Mouse (Mus musculus) embryonic stem cell, embryonic (primary cell): ENCODE data around the gene Cox11.

Experiments used
- CTCF ChIA-PET, 4 experiments: fragments of 300-600 bp in 2 of 4; fragments of 350-600 bp in 2 of 4; sonication (Branson Sonifier 250); formaldehyde crosslinking; loops; one replicate each; lab custom pipeline; 2022; ENCODE audit warnings: inconsistent platforms in 2 of 4; lab: Charles Lee
- POLR2A ChIA-PET, 4 experiments: fragments of 300-600 bp in 2 of 4; fragments of 350-600 bp in 2 of 4; sonication (Branson Sonifier 250); formaldehyde crosslinking; loops; one replicate each; lab custom pipeline; 2022; ENCODE audit warnings: antibody characterized with exemption in 4 of 4, inconsistent platforms in 1 of 4; lab: Charles Lee

Gene Cox11

GRCm38 (mm10) chr11:90637440-90638311, at the start of gene Cox11, which contains the start of gene Stxbp4:
TSS of gene Cox11 (plus strand) at chr11:90638173.
TSS of gene Stxbp4 (minus strand) at chr11:90638084.
- POLR2A ChIA-PET = interaction anchor here in 2 of 4 experiments (0.7 to 3.8 kb wide), 7 partner anchors 9 to 388 kb away, joined by 3 to 30 read pairs (median 3); partner anchors contain the start of gene Mmd (in 1 of the 2)
- CTCF ChIA-PET = interaction anchor here in 1 of 4 experiments (0.9 kb wide), 1 partner anchor 467 kb away, joined by 3 read pairs; no protein-coding TSS in a partner anchor

DNA sequence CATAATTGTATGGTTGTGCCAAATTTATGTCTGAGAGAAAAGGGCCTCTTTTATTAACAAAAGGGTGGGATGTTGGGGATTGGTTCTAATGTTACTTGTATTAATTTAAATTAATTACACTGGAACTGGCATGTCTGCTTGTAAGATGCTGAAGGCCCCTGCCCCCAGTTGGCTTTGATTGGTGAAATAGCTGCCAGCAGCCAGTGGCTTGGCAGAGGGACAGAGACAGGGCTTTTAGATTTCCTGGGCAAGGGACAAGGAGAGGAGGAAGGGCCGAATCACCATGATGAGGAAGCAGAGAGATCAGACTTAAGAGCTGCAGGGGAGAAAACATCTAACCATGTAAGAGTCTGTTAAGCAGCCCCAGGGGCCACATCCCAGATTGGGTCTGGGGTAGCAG, 47.0 kb upstream of the Cox11 start:
- POLR2A ChIA-PET = no interaction called here
- CTCF ChIA-PET = no interaction called here

DNA sequence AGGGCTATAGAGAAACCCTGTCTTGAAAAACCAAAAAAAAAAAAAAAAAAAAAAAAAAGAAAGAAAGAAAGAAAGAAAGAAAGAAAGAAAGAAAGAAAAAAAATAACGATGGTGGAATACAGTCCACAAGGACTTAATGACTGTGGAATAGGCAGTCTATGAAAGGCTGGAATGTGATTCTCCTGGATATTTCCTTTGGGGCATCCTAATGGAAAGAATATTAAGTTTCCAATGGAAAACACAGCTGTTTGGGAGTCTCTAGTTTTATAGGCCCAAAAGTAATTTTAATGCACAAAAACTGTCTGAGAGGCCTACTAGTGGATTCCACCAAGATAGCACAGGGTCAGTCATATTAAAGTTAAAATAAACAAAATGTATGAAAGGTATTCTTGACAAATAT, 42.1 kb upstream of the Cox11 start:
- ChIA-PET POLR2A (no interaction called here), CTCF (no interaction called here)

- ChIA-PET POLR2A (no interaction called here), CTCF (no interaction called here)
Measured at GRCm38 (mm10) chr11:90603066-90603465, 34.9 kb upstream of the Cox11 start.

GRCm38 (mm10) chr11:90612118-90612517, 25.9 kb upstream of the Cox11 start:
- CTCF ChIA-PET = interaction anchor here in 2 of 4 experiments (0.6 kb wide), 2 partner anchors 64 to 294 kb away, joined by 3 to 7 read pairs; no protein-coding TSS in a partner anchor
- POLR2A ChIA-PET = no interaction called here

- ChIA-PET POLR2A (interaction anchor here in 2 of 4 experiments (0.6 to 0.7 kb wide), 2 partner anchors 223 to 432 kb away, joined by 3 to 4 read pairs; no protein-coding TSS in a partner anchor), CTCF (interaction anchor here in 2 of 4 experiments (1.5 to 1.6 kb wide), 2 partner anchors 308 to 431 kb away, joined by 3 read pairs; no protein-coding TSS in a partner anchor)
Measured at GRCm38 (mm10) chr11:90614743-90615142, 23.2 kb upstream of the Cox11 start.

GRCm38 (mm10) chr11:90616431-90616830, 21.5 kb upstream of the Cox11 start:
- POLR2A ChIA-PET = no interaction called here
- CTCF ChIA-PET = interaction anchor here (0.5 to 1.6 kb wide), 9 partner anchors 37 to 433 kb away, joined by 3 to 11 read pairs (median 3); no protein-coding TSS in a partner anchor

DNA sequence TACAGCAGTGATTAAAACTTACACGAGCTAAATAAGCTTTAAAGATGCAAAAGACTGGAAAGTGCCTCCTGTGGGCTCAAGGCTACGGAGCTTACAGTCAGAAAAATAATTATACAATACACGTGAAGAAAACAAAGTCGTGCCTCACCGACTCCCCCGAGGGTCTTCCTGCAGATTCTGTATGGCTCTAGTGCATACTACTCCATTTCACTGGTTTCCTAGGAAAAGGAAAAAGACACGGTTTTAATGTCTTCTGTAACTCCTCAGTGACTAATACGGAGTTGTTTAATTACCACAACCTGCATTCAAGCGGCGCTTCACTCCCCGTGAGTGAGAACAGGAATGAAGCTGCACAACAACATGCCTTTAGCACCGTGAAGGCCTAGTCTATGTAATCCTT, 15.9 kb upstream of the Cox11 start:
- CTCF ChIA-PET = no interaction called here
- POLR2A ChIA-PET = no interaction called here

DNA sequence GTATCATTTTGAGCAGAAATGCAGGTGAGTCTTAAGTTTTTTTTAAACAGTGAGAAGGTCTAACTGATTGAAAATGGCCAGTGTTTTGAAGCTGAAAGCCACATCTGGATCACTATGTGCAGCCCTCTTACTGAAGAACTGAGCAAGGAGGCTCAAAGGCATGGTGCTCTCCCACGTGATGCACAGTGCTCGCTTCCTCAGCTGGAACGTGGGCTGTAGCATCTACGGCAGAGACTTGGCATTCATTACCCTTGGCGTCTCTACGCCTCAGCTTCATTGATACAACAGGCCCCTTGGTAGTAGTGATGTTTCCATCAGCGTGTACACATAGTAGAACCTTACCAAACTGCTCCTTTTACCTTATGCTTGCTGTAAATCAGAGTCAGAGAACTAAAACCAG, 15.5 kb upstream of the Cox11 start:
- CTCF ChIA-PET = interaction anchor here in 1 of 4 experiments (1.9 kb wide), 1 partner anchor 316 kb away, joined by 5 read pairs; no protein-coding TSS in a partner anchor
- POLR2A ChIA-PET = no interaction called here

- POLR2A ChIA-PET = interaction anchor here in 1 of 4 experiments (1.0 kb wide), 1 partner anchor 206 kb away, joined by 3 read pairs; no protein-coding TSS in a partner anchor
- CTCF ChIA-PET = interaction anchor here in 3 of 4 experiments (0.6 to 1.9 kb wide), 5 partner anchors 8 to 316 kb away, joined by 3 to 5 read pairs (median 4); no protein-coding TSS in a partner anchor
Measured at GRCm38 (mm10) chr11:90623477-90623876, 14.5 kb upstream of the Cox11 start.

DNA sequence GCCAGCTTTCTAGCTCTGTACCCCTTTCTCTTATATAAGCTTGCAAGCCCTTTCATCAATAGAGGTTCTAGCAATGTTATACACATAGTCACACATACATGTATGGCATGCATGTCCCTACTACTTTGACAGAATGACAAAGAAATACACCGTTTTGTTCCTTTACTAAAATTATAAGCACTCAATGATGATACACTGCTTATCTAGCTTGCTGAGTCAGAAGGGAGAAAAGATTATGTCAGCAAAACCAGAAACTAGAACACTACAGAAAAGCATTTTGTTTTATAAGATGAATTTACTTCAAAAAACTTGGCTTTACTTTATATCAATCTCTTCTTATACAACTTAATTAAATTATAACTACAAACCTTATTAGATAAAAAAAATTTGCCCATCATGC, 12.8 kb upstream of the Cox11 start:
- POLR2A ChIA-PET = interaction anchor here in 1 of 4 experiments (1.1 kb wide), 1 partner anchor 469 kb away, joined by 3 read pairs; no protein-coding TSS in a partner anchor

GRCm38 (mm10) chr11:90627751-90628150, 10.2 kb upstream of the Cox11 start:
- POLR2A ChIA-PET = no interaction called here
- CTCF ChIA-PET = no interaction called here

More for the DNA sequence above, 12.8 kb upstream of the Cox11 start:
- CTCF ChIA-PET = no interaction called here

GRCm38 (mm10) chr11:90632480-90632879, 5.5 kb upstream of the Cox11 start:
- CTCF ChIA-PET = interaction anchor here in 2 of 4 experiments (1.5 to 1.6 kb wide), 2 partner anchors 9 kb away, joined by 3 to 4 read pairs; no protein-coding TSS in a partner anchor
- POLR2A ChIA-PET = interaction anchor here in 1 of 4 experiments (0.5 kb wide), 1 partner anchor 20 kb away, joined by 3 read pairs; no protein-coding TSS in a partner anchor

GRCm38 (mm10) chr11:90634661-90635060, 3.3 kb upstream of the Cox11 start:
- CTCF ChIA-PET = interaction anchor here in 1 of 4 experiments (0.6 kb wide), 1 partner anchor 383 kb away, joined by 4 read pairs; no protein-coding TSS in a partner anchor
- POLR2A ChIA-PET = no interaction called here

DNA sequence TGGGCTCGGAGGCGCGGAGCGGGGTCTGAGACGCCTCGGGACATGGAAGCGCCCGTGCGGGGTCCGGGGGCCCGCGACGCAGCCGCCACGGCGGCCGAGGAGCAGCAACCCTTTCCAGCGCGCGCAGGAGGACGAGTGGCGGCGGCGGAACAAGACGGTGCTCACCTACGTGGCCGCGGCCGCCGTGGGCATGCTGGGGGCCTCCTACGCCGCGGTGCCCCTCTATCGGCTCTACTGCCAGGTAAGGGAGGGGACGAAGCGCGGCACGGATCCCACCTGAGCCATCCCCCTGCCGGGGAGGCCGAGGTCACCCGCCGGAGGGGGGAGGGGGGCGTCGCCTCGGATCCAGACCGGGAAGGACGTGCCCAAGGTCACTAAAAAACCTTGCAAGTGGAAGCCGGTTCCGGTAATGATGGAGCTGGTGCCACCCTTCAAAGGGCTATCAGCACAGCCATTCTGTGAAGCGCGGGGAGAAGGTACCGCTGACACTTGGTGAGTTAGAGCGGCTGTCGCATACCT, 398 bp downstream of the Cox11 start:
- POLR2A ChIA-PET = interaction anchor here in 3 of 4 experiments (0.6 to 3.8 kb wide), 9 partner anchors 9 to 389 kb away, joined by 3 to 30 read pairs (median 3); partner anchors contain the start of genes Hlf (in 1 of the 3) and Mmd (in 1 of the 3)
- CTCF ChIA-PET = interaction anchor here in 1 of 4 experiments (0.9 kb wide), 1 partner anchor 468 kb away, joined by 3 read pairs; no protein-coding TSS in a partner anchor

DNA sequence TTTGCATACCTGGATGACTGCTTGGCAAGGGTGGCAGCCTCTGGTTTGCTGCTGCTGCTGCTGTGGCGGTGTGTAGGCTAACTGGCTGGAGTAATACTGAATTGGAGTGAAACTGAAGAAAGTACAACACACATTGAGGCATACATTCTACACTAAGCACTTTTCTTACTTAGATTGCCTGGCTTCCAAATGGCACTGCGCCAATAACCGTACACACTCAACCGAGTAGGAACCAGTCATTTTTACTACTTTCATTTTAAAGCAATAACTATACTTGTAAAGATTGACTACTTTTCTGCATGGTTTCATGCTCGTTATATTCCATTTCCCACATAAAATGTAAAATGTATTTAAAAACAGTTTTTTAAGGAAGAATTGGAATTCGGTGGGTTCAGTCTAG, 11.8 kb downstream of the Cox11 start:
- ChIA-PET POLR2A (interaction anchor here in 1 of 4 experiments (3.6 kb wide), 1 partner anchor 12 kb away, joined by 30 read pairs; the partner anchor contains the start of genes Cox11 and Stxbp4), CTCF (no interaction called here)

DNA sequence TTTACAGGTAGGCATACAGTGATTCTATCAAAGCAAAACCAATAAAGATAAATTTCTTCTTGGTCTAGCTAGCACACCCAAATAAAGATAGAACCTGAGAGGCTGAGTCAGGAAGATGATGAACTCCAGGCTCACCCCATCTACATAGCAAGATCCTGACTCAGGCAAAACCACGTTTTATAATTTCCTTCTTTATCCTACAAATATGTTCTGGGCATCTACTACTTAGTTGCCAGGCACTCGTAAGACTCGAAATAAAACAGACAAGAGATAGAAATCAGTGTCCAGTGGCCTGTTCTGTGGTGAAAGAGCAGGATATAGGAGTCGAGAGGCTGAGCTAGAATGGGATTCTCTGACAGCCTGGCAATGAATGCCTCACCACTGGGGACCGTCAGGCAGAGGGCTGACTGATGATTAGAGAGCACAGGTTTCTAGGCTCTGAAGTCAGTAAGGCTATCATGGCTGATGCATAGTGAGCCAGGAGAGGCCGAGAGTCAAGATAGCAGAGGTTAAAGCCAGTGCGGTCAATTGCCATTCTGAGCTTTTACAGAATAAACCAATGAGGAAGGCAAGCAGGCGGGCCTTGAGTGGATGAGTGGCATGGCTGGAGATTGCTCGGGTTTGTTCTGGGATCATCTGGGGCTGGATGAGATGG, 12.4 kb downstream of the Cox11 start:
- POLR2A ChIA-PET = interaction anchor here in 2 of 4 experiments (0.8 to 3.6 kb wide), 4 partner anchors 9 to 27 kb away, joined by 3 to 30 read pairs (median 4); partner anchors contain the start of genes Cox11 (in 2 of the 2) and Stxbp4 (in 2 of the 2)
- CTCF ChIA-PET = no interaction called here

DNA sequence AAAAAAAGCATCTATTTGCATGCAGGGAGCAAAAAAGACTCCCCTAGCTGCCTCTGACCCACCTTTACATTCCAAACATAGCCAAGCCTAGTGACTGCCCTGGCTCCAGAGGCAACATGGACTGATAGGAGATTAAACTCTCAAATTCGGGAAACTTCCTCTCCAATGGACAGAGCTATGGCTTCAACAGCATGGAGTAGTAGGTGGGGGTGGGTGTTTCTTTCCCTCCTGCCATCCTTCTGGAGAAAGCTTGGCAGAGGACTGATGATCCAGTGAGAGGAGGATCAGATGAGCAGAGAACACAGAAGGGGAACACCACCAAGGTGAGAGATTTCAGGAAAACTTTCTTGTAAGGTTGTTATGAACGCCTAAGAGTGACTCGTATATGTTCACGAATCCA, 14.6 kb downstream of the Cox11 start:
- ChIA-PET POLR2A (interaction anchor here in 3 of 4 experiments (0.7 to 3.6 kb wide), 4 partner anchors 9 to 272 kb away, joined by 3 to 30 read pairs (median 4); partner anchors contain the start of genes Cox11 (in 1 of the 3) and Stxbp4 (in 1 of the 3)), CTCF (interaction anchor here in 1 of 4 experiments (0.6 kb wide), 1 partner anchor 335 kb away, joined by 8 read pairs; no protein-coding TSS in a partner anchor)
